In genomic region chrX:161776321-161776962, GRCm38 (mm10) we compare ENCODE assay signal across 12 mouse cellular contexts. TPM values are rescaled to one million over a fixed set of nuclear protein-coding genes. Genes with fewer than 3 reads are reported as not detected.
A peak's percentile ranks its signal among the peaks of the same experiment; 100 is the strongest.
DNase-seq lines count a peak whose midpoint lies in the region; ATAC-seq and TF ChIP-seq lines count a peak whose summit lies in the region.
"Had no signal": no experiment of that assay in that cellular context is flagged by ENCODE, and none has a peak within 500 bp of the region (broad histone marks: within the 10 kb centered on the region; RNA-seq: fewer than 3 reads in every experiment).

No protein-coding gene starts in this region.

- no peak overlapping the region for H3K27ac ChIP-seq in hindbrain, embryonic 14.5 days
- H3K27ac ChIP-seq in midbrain, embryonic 14.5 days (replicated peaks; ENCODE audit: low read depth, low read length), result no peak overlapping the region
- no peak overlapping the region for H3K27ac ChIP-seq in kidney, adult 2 months (ENCODE audit: insufficient read depth, low read depth, low read length)

- no peak for TF ChIP-seq CTCF in kidney, adult 2 months (conservative IDR thresholded peaks at IDR 0.05; ENCODE audit: insufficient read depth, insufficient read length, low read depth, low read length)

- peaks cover 23% of the 10 kb centered on the region for H3K27me3 ChIP-seq in hindbrain, embryonic 14.5 days (ENCODE audit: control insufficient read depth, insufficient read depth, low read length)
- H3K27me3 ChIP-seq in midbrain, embryonic 14.5 days (ENCODE audit: control insufficient read depth, insufficient read depth, low read length), result peaks cover under 1% of the 10 kb centered on the region; the same call in 1 of the 2 replicates
- H3K27me3 ChIP-seq in kidney, adult 2 months (replicated peaks; ENCODE audit: control insufficient read depth, insufficient read depth, low read length), result no peaks in the 10 kb centered on the region

- no peak overlapping the region for H3K4me2 ChIP-seq in hindbrain, embryonic 14.5 days (replicated peaks)
- no peak overlapping the region for H3K4me2 ChIP-seq in midbrain, embryonic 14.5 days (ENCODE audit: low read length)

- ATAC-seq in hindbrain, embryonic 14.5 days (ENCODE audit: low FRiP score), result 0 out of 2 replicates have a peak, but pooled peaks have one; percentile 57
- peak; percentile 46; the same call in 1 of the 2 replicates for ATAC-seq in midbrain, embryonic 14.5 days (ENCODE audit: low FRiP score, low TSS enrichment)

- H3K9ac ChIP-seq in hindbrain, embryonic 14.5 days, result no peak overlapping the region
- no peak overlapping the region for H3K9ac ChIP-seq in midbrain, embryonic 14.5 days (replicated peaks; ENCODE audit: low read length)

- peak; percentile 44 for DNase-seq in left cerebral cortex, adult 11 months (ENCODE audit: low spot score)
- no peak for DNase-seq in left cerebral cortex, postnatal 10 days (ENCODE audit: extremely low spot score in 1 of 2, low spot score in 2 of 2)
- DNase-seq in hindbrain, embryonic 14.5 days (ENCODE audit: low spot score), result no peak
- peak; percentile 56 for DNase-seq in midbrain, embryonic 14.5 days
- DNase-seq in right cerebral cortex, postnatal 25 days, result peak; percentile 13
- no peak for DNase-seq in cerebellum, adult 9-11 months
- DNase-seq in thymus, postnatal 14 days, result no peak
- DNase-seq in kidney, adult 2 months, result no peak
- DNase-seq: gastrocnemius, postnatal 25 days; thymus, adult 2 months had no signal

- intact Hi-C loops in left cerebral cortex, postnatal 10 days (cut with DNase I), result no loop called here

- 0 out of 2 replicates have a peak, but pooled peaks cover 4% of the 10 kb centered on the region for H3K4me1 ChIP-seq in hindbrain, embryonic 14.5 days (replicated peaks; ENCODE audit: control insufficient read depth, insufficient read depth, low read length)
- no peaks in the 10 kb centered on the region; the same call in 1 of the 2 replicates for H3K4me1 ChIP-seq in midbrain, embryonic 14.5 days (ENCODE audit: control insufficient read depth, insufficient read depth, low read length)
- H3K4me1 ChIP-seq in kidney, adult 2 months (ENCODE audit: control insufficient read depth, insufficient read depth, low read length), result no peaks in the 10 kb centered on the region

- peaks cover 6% of the 10 kb centered on the region; the same call in 1 of the 2 replicates for H3K36me3 ChIP-seq in hindbrain, embryonic 14.5 days (replicated peaks; ENCODE audit: control insufficient read depth, insufficient read depth)
- H3K36me3 ChIP-seq in midbrain, embryonic 14.5 days (ENCODE audit: control insufficient read depth, insufficient read depth, low read length), result no peaks in the 10 kb centered on the region
- no peaks in the 10 kb centered on the region for H3K36me3 ChIP-seq in kidney, adult 2 months (ENCODE audit: control insufficient read depth, insufficient read depth, low read length)

- no peaks in the 10 kb centered on the region for H3K9me3 ChIP-seq in hindbrain, embryonic 14.5 days (ENCODE audit: control insufficient read depth, low read length)
- no peaks in the 10 kb centered on the region for H3K9me3 ChIP-seq in midbrain, embryonic 14.5 days (ENCODE audit: control insufficient read depth, low read length)

- 37% methylated on average over 12 of the region's 12 CpGs for WGBS in hindbrain, embryonic 14.5 days
- WGBS in midbrain, embryonic 14.5 days, result 31% methylated on average over 12 of the region's 12 CpGs
- WGBS in kidney, adult 2 months, result 60% methylated on average over 12 of the region's 12 CpGs

- TF ChIP-seq POLR2A in kidney, adult 2 months (IDR thresholded peaks at IDR 0.05; ENCODE audit: low read depth, low read length), result no peak

- H3K4me3 ChIP-seq in hindbrain, embryonic 14.5 days (replicated peaks; ENCODE audit: low read length), result no peak overlapping the region
- H3K4me3 ChIP-seq in midbrain, embryonic 14.5 days (replicated peaks; ENCODE audit: low read depth, low read length), result no peak overlapping the region
- H3K4me3 ChIP-seq in kidney, adult 2 months (ENCODE audit: insufficient read depth, low read depth, low read length), result no peak overlapping the region

RNA-seq across cellular contexts. Expression of gene Rai2, which starts 59.6 kb away (rescaled TPM):
- total RNA-seq in left cerebral cortex, postnatal 10 days (2021), result 10 to 100 TPM in 1 of 2 experiments, 1 to 10 TPM in 1; 9.8 to 12.1 TPM
- 22.3 and 23.5 TPM in 2 replicates for polyA plus RNA-seq in hindbrain, embryonic 14.5 days (2014; fragmentation: Nextera tagmentation; extraction: Ambion mirVana)
- 15.8 and 16.6 TPM in 2 replicates for polyA plus RNA-seq in midbrain, embryonic 14.5 days (2014; fragmentation: Nextera tagmentation; extraction: Ambion mirVana)
- 7.4 and 9.2 TPM in 2 replicates for polyA plus RNA-seq in kidney, adult 2 months (2012; rRNA removed)
- total RNA-seq: common myeloid progenitor, adult 5-6 weeks; megakaryocyte-erythroid progenitor cell, adult 5-6 weeks had no signal

Comparison
In these comparisons a context has a peak if more than half of its experiments do, and no peak if none do; other contexts are left out.
1. DNase-seq: peak in left cerebral cortex, adult 11 months (single experiment), midbrain, embryonic 14.5 days (single experiment) and right cerebral cortex, postnatal 25 days (single experiment); none in left cerebral cortex, postnatal 10 days (0 of 2), hindbrain, embryonic 14.5 days (single experiment), cerebellum, adult 9-11 months (single experiment), thymus, postnatal 14 days (single experiment) and kidney, adult 2 months (single experiment).